In the genomic region with DNA sequence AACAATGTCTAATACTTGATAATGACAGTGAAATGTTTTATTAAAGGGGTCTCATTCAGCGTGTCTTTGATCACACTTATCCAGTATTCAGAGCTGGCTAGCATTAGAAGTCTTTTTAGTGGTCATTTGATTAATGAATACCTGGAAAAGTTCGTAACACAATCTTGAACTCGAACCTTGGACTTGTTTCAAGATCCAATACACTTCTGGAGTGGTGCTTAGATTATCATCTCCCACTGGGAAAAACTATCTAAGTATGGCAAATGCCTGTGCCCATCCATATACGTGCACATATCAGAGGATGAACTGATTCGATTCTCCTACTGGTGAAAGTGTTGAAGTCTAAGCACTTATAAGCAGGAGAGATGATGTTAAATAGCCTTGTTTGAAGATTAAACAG, we compare ENCODE assay signal across 7 mouse cellular contexts. TPM values are rescaled to one million over a fixed set of nuclear protein-coding genes. Genes with fewer than 3 reads are reported as not detected.
DNase-seq lines count a peak whose midpoint lies in the region; ATAC-seq and TF ChIP-seq lines count a peak whose summit lies in the region.

No protein-coding gene starts in this region.

- ATAC-seq in lung, embryonic 15.5 days (ENCODE audit: borderline replicate concordance, extremely low read depth, low FRiP score, low TSS enrichment) = no peak
- no peak for ATAC-seq in forebrain, embryonic 13.5 days
- ATAC-seq in limb, embryonic 14.5 days (ENCODE audit: low FRiP score, low read depth) = no peak
- ATAC-seq in stomach, embryonic 15.5 days (ENCODE audit: insufficient read depth, low FRiP score, low read depth) = no peak
- ATAC-seq in cerebellum, adult (ENCODE audit: insufficient number of reproducible peaks, low FRiP score, low TSS enrichment) = no peak

- no peaks in the 10 kb centered on the region for H3K27me3 ChIP-seq in lung, embryonic 15.5 days
- H3K27me3 ChIP-seq in forebrain, embryonic 13.5 days = no peaks in the 10 kb centered on the region
- H3K27me3 ChIP-seq in limb, embryonic 14.5 days (ENCODE audit: control insufficient read depth, insufficient read depth, low read length) = no peaks in the 10 kb centered on the region
- H3K27me3 ChIP-seq in stomach, embryonic 15.5 days (replicated peaks) = no peaks in the 10 kb centered on the region

- H3K9ac ChIP-seq in lung, embryonic 15.5 days = peak overlapping the region; percentile 63; the same call in 1 of the 2 replicates
- H3K9ac ChIP-seq in forebrain, embryonic 13.5 days = peak overlapping the region; percentile 82
- H3K9ac ChIP-seq in limb, embryonic 14.5 days (ENCODE audit: low read depth, low read length, severe bottlenecking) = peak overlapping the region; percentile 82
- no peak overlapping the region for H3K9ac ChIP-seq in stomach, embryonic 15.5 days

- WGBS in lung, embryonic 15.5 days = 58% methylated on average over 5 of the region's 5 CpGs
- 81% methylated on average over 5 of the region's 5 CpGs for WGBS in forebrain, embryonic 13.5 days
- WGBS in limb, embryonic 14.5 days = 77% methylated on average over 5 of the region's 5 CpGs
- WGBS in stomach, embryonic 15.5 days = 64% methylated on average over 5 of the region's 5 CpGs

- DNase-seq in lung, postnatal 25 days (ENCODE audit: low spot score) = no peak
- DNase-seq in limb, embryonic 14.5 days (ENCODE audit: low spot score) = no peak
- DNase-seq in spleen, adult 18-20 months = no peak

- no peaks in the 10 kb centered on the region for H3K36me3 ChIP-seq in lung, embryonic 15.5 days
- H3K36me3 ChIP-seq in forebrain, embryonic 13.5 days (ENCODE audit: poor library complexity, severe bottlenecking) = no peaks in the 10 kb centered on the region
- H3K36me3 ChIP-seq in limb, embryonic 14.5 days (ENCODE audit: control insufficient read depth, insufficient read depth, low read length) = no peaks in the 10 kb centered on the region
- no peaks in the 10 kb centered on the region for H3K36me3 ChIP-seq in stomach, embryonic 15.5 days

- TF ChIP-seq POLR2A in limb, embryonic 14.5 days (IDR thresholded peaks at IDR 0.05; ENCODE audit: borderline replicate concordance, extremely low read depth, insufficient read depth, insufficient read length) = no peak

- H3K9me3 ChIP-seq in lung, embryonic 15.5 days = no peaks in the 10 kb centered on the region
- H3K9me3 ChIP-seq in forebrain, embryonic 13.5 days (replicated peaks) = no peaks in the 10 kb centered on the region
- no peaks in the 10 kb centered on the region for H3K9me3 ChIP-seq in limb, embryonic 14.5 days (ENCODE audit: control insufficient read depth, low read length)
- H3K9me3 ChIP-seq in stomach, embryonic 15.5 days = no peaks in the 10 kb centered on the region

- peaks cover 18% of the 10 kb centered on the region for H3K4me1 ChIP-seq in lung, embryonic 15.5 days
- peaks cover 19% of the 10 kb centered on the region for H3K4me1 ChIP-seq in forebrain, embryonic 13.5 days
- H3K4me1 ChIP-seq in limb, embryonic 14.5 days (ENCODE audit: control insufficient read depth, insufficient read depth, low read length) = peaks cover 11% of the 10 kb centered on the region
- peaks cover 7% of the 10 kb centered on the region; the same call in 1 of the 2 replicates for H3K4me1 ChIP-seq in stomach, embryonic 15.5 days

- H3K4me3 ChIP-seq in lung, embryonic 15.5 days = peak overlapping the region; percentile 74
- peak overlapping the region; percentile 76 for H3K4me3 ChIP-seq in forebrain, embryonic 13.5 days
- peak overlapping the region; percentile 94 for H3K4me3 ChIP-seq in limb, embryonic 14.5 days (replicated peaks; ENCODE audit: low read length)
- peak overlapping the region; percentile 90 for H3K4me3 ChIP-seq in stomach, embryonic 15.5 days (replicated peaks)

- no peak overlapping the region for H3K27ac ChIP-seq in lung, embryonic 15.5 days
- no peak overlapping the region for H3K27ac ChIP-seq in forebrain, embryonic 13.5 days
- H3K27ac ChIP-seq in limb, embryonic 14.5 days (replicated peaks; ENCODE audit: low read depth, low read length) = no peak overlapping the region
- H3K27ac ChIP-seq in stomach, embryonic 15.5 days = 0 out of 2 replicates have a peak overlapping the region, but pooled peaks have one; percentile 95

- peak overlapping the region; percentile 63 for H3K4me2 ChIP-seq in lung, embryonic 15.5 days
- H3K4me2 ChIP-seq in forebrain, embryonic 13.5 days = peak overlapping the region; percentile 67
- peak overlapping the region; percentile 83 for H3K4me2 ChIP-seq in limb, embryonic 14.5 days (replicated peaks; ENCODE audit: low read depth, low read length, severe bottlenecking)
- H3K4me2 ChIP-seq in stomach, embryonic 15.5 days = peak overlapping the region; percentile 62

RNA-seq across cellular contexts. Expression of a gene that starts 1.4 kb away (rescaled TPM):
- polyA plus RNA-seq in lung, embryonic 15.5 days (2015; fragmentation: Nextera tagmentation; extraction: Ambion mirVana) = 31.5 and 34.8 TPM in 2 replicates
- 33.3 and 38.3 TPM in 2 replicates for polyA plus RNA-seq in forebrain, embryonic 13.5 days (2015; fragmentation: Nextera tagmentation; extraction: Ambion mirVana)
- 5.7 and 9.6 TPM in 2 replicates for polyA plus RNA-seq in limb, embryonic 14.5 days (2012; rRNA removed)
- 39.9 and 40.2 TPM in 2 replicates for polyA plus RNA-seq in limb, embryonic 14.5 days (2014; fragmentation: Nextera tagmentation; extraction: Ambion mirVana)
- polyA plus RNA-seq in stomach, embryonic 15.5 days (2015; fragmentation: Nextera tagmentation; extraction: Ambion mirVana) = 28.7 and 29.0 TPM in 2 replicates

RNA-seq across cellular contexts. Expression of a gene that starts 1.7 kb away (rescaled TPM):
- polyA plus RNA-seq in lung, embryonic 15.5 days (2015; fragmentation: Nextera tagmentation; extraction: Ambion mirVana) = 5.5 and 5.9 TPM in 2 replicates
- 3.3 and 4.6 TPM in 2 replicates for polyA plus RNA-seq in forebrain, embryonic 13.5 days (2015; fragmentation: Nextera tagmentation; extraction: Ambion mirVana)
- 7.2 and 8.9 TPM in 2 replicates for polyA plus RNA-seq in limb, embryonic 14.5 days (2012; rRNA removed)
- 5.0 and 5.9 TPM in 2 replicates for polyA plus RNA-seq in limb, embryonic 14.5 days (2014; fragmentation: Nextera tagmentation; extraction: Ambion mirVana)
- 8.3 and 8.6 TPM in 2 replicates for polyA plus RNA-seq in stomach, embryonic 15.5 days (2015; fragmentation: Nextera tagmentation; extraction: Ambion mirVana)
